Mouse (Mus musculus): ENCODE measurements around the gene Gm3435. TPM values are rescaled to one million over a fixed set of nuclear protein-coding genes. Genes with fewer than 3 reads are reported as not detected.

Gm3435 gene
- 3.0 TPM for polyA plus RNA-seq (2017; shearing (Covaris generic))

DNA sequence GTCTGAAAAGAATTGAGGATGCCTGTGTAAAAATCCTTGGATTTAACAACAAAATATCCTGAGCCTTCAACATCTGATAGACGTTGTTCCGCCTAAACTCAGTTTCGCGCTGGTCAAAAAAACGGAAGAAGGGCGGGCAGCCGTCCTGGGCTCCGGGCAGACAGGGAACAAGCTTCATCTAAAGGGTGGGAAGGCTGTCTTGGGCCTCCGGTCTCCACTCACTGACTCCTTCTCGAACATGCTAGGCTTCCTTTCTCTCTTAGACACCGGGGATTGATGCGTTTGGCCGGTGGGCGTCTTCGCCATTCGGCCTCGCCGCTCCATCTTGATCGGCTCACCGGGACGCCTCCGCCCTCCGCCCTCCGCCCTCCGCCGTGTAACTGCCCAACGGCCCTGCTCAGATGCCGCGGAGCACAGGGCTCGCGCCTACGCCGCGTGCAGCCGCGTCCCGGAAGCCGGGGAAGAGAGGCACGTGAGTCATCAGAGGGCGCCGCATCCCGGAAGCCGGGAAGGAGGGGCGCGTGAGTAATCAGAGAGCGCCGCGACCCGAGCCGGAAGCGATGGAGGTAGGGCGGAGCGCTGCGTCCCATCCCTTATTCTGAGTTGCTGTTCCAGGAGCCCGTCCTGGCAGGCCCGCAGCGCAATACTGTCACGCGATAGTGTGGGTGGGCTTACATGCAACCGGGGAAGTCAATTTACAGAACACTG lies at the start of gene Gm3435:
TSS of gene Gm3435 (plus strand) at position 471 of the 708 bp plus-strand sequence.

DNA sequence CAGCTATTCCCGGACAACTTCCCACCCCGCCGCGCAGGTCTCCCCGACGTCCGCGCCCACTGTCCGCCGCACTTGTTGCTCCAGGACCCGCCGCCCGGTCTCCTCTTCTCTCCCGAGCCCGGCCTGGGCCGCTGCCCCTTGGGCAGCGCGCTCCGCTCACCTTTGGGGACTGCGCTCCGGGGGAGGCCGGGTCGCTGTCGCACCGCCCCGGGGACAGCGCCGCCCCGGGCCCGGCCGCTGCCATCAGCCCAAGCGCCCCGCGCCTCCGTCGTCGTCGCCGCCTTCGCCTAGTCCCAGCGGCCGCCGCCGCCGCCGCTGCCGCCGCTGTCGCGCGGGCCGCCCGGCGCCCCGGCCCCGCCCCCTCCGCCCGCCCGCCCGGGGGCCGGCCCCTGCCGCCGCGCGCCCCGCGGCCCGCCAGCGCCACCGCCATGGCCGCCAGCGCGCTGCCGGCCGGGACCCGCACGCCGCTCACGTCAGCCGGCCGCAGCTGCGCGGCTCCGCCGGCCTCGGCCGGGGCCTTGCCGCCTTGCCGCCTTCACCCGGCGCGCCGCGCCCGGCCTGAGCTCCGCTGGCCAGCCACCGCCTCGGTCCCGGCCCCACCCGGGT lies 48.9 kb upstream of the Gm3435 start, which contains the start of gene Phf10:
TSS of gene Phf10 (minus strand) at position 323 of the 606 bp plus-strand sequence.

DNA sequence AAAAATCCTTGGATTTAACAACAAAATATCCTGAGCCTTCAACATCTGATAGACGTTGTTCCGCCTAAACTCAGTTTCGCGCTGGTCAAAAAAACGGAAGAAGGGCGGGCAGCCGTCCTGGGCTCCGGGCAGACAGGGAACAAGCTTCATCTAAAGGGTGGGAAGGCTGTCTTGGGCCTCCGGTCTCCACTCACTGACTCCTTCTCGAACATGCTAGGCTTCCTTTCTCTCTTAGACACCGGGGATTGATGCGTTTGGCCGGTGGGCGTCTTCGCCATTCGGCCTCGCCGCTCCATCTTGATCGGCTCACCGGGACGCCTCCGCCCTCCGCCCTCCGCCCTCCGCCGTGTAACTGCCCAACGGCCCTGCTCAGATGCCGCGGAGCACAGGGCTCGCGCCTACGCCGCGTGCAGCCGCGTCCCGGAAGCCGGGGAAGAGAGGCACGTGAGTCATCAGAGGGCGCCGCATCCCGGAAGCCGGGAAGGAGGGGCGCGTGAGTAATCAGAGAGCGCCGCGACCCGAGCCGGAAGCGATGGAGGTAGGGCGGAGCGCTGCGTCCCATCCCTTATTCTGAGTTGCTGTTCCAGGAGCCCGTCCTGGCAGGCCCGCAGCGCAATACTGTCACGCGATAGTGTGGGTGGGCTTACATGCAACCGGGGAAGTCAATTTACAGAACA lies 31.5 kb upstream of the Gm3435 start, which contains the start of the genes 9030025P20Rik and Gm3417:
TSS of gene 9030025P20Rik (plus strand) at position 107 of the 677 bp plus-strand sequence.
TSS of gene Gm3417 (minus strand) at position 429 of the 677 bp plus-strand sequence.

DNA sequence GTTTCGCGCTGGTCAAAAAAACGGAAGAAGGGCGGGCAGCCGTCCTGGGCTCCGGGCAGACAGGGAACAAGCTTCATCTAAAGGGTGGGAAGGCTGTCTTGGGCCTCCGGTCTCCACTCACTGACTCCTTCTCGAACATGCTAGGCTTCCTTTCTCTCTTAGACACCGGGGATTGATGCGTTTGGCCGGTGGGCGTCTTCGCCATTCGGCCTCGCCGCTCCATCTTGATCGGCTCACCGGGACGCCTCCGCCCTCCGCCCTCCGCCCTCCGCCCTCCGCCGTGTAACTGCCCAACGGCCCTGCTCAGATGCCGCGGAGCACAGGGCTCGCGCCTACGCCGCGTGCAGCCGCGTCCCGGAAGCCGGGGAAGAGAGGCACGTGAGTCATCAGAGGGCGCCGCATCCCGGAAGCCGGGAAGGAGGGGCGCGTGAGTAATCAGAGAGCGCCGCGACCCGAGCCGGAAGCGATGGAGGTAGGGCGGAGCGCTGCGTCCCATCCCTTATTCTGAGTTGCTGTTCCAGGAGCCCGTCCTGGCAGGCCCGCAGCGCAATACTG lies 31.3 kb downstream of the Gm3435 start, which contains the start of the genes Ermard, Tcte3 and Gm3448:
TSS of gene Ermard (plus strand) at position 34 of the 555 bp plus-strand sequence.
TSS of gene Tcte3 (minus strand) at position 314 of the 555 bp plus-strand sequence.
TSS of gene Gm3448 (minus strand) at position 363 of the 555 bp plus-strand sequence.

Other genes starting within 250 kb of the Gm3435 start
- 0.91 TPM for gene Wdr27, start 67.0 kb upstream of the Gm3435 start, polyA plus RNA-seq (2017; shearing (Covaris generic))
- gene 1600012H06Rik, start 67.0 kb upstream of the Gm3435 start, polyA plus RNA-seq (2017; shearing (Covaris generic)), result 19.4 TPM
- gene Phf10, start 48.9 kb upstream of the Gm3435 start, polyA plus RNA-seq (2017; shearing (Covaris generic)), result 30.2 TPM
- 11.6 TPM for gene 9030025P20Rik, start 31.7 kb upstream of the Gm3435 start, polyA plus RNA-seq (2017; shearing (Covaris generic))
- 1.2 TPM for gene Gm3417, start 31.4 kb upstream of the Gm3435 start, polyA plus RNA-seq (2017; shearing (Covaris generic))
- 77.1 TPM for gene Ermard, start 31.0 kb downstream of the Gm3435 start, polyA plus RNA-seq (2017; shearing (Covaris generic))
- gene Tcte3, start 31.3 kb downstream of the Gm3435 start, polyA plus RNA-seq (2017; shearing (Covaris generic)), result not detected
- gene Gm3448, start 31.4 kb downstream of the Gm3435 start, polyA plus RNA-seq (2017; shearing (Covaris generic)), result 0.77 TPM